ENCODE assay signal across 17 mouse cellular contexts in genomic region chr11:32895400-32895799, GRCm38 (mm10).
DNase-seq lines count a peak whose midpoint lies in the region; ATAC-seq and TF ChIP-seq lines count a peak whose summit lies in the region.
"Had no signal": no experiment of that assay in that cellular context is flagged by ENCODE, and none has a peak within 500 bp of the region (broad histone marks: within the 10 kb centered on the region; RNA-seq: fewer than 3 reads in every experiment).

No protein-coding gene starts in this region.

- no peak overlapping the region for H3K9ac ChIP-seq in forebrain, postnatal 0 days
- H3K9ac ChIP-seq in forebrain, embryonic 12.5 days = no peak overlapping the region
- no peak overlapping the region for H3K9ac ChIP-seq in kidney, postnatal 0 days (ENCODE audit: low read depth, low read length)
- H3K9ac ChIP-seq in ES-Bruce4 (ENCODE audit: low read depth, poor library complexity, severe bottlenecking) = no peak overlapping the region
- H3K9ac ChIP-seq: embryonic facial prominence, embryonic 12.5 days; hindbrain, embryonic 13.5 days; intestine, embryonic 15.5 days; neural tube, embryonic 12.5 days had no signal

- DNase-seq in forebrain, postnatal 0 days = no peak
- DNase-seq in kidney, postnatal 0 days (ENCODE audit: low spot score) = no peak
- DNase-seq in kidney, postnatal 14 days = no peak
- peak; percentile 2 for DNase-seq in 416B (ENCODE audit: low read depth)
- DNase-seq: heart, postnatal 10 days; kidney, postnatal 4 days; right cerebral cortex, postnatal 14 days; thymus, postnatal 25 days had no signal

- H3K27me3 ChIP-seq in forebrain, postnatal 0 days (ENCODE audit: insufficient read depth, low read length) = no peaks in the 10 kb centered on the region
- H3K27me3 ChIP-seq in forebrain, embryonic 12.5 days = no peaks in the 10 kb centered on the region
- H3K27me3 ChIP-seq in kidney, postnatal 0 days (ENCODE audit: insufficient read depth, low read length) = no peaks in the 10 kb centered on the region
- no peaks in the 10 kb centered on the region for H3K27me3 ChIP-seq in ES-Bruce4 (ENCODE audit: control insufficient read depth, insufficient read depth, low read length, poor library complexity, severe bottlenecking)
- H3K27me3 ChIP-seq: hindbrain, embryonic 13.5 days; intestine, embryonic 15.5 days; neural tube, embryonic 12.5 days had no signal

- ATAC-seq in forebrain, postnatal 0 days = no peak
- ATAC-seq in forebrain, embryonic 12.5 days (ENCODE audit: low FRiP score) = no peak
- no peak for ATAC-seq in kidney, postnatal 0 days (replicated peaks; ENCODE audit: low FRiP score, low read depth)
- no peak for ATAC-seq in monocyte, adult 5-6 weeks (replicated peaks; ENCODE audit: insufficient number of reproducible peaks, low FRiP score, low TSS enrichment, poor library complexity, severe bottlenecking)
- no peak for ATAC-seq in megakaryocyte progenitor cell, adult 5-6 weeks (replicated peaks; ENCODE audit: poor library complexity)
- ATAC-seq: intestine, embryonic 15.5 days had no signal

- H3K4me1 ChIP-seq in forebrain, postnatal 0 days (ENCODE audit: insufficient read depth) = no peaks in the 10 kb centered on the region
- H3K4me1 ChIP-seq in forebrain, embryonic 12.5 days = no peaks in the 10 kb centered on the region; the same call in 1 of the 2 replicates
- no peaks in the 10 kb centered on the region for H3K4me1 ChIP-seq in kidney, postnatal 0 days (replicated peaks; ENCODE audit: insufficient read depth, low read length)
- H3K4me1 ChIP-seq in ES-Bruce4 (ENCODE audit: control insufficient read depth, insufficient read depth, low read length) = no peaks in the 10 kb centered on the region
- H3K4me1 ChIP-seq: hindbrain, embryonic 13.5 days; intestine, embryonic 15.5 days; midbrain, embryonic 10.5 days; neural tube, embryonic 12.5 days had no signal

- TF ChIP-seq CTCF in forebrain, postnatal 0 days (IDR thresholded peaks at IDR 0.05; ENCODE audit: low read depth) = peak; percentile 31; the same call in 1 of the 2 replicates
- TF ChIP-seq CTCF in kidney, postnatal 0 days (IDR thresholded peaks at IDR 0.05; ENCODE audit: low read depth) = peak; percentile 54; the same call in 1 of the 2 replicates
- peak; percentile 15 for TF ChIP-seq CTCF in ES-Bruce4 (IDR thresholded peaks at IDR 0.05; ENCODE audit: low read depth, low read length)

- no peak overlapping the region for H3K27ac ChIP-seq in forebrain, postnatal 0 days (ENCODE audit: low read depth, low read length)
- H3K27ac ChIP-seq in forebrain, embryonic 12.5 days = no peak overlapping the region
- no peak overlapping the region for H3K27ac ChIP-seq in kidney, postnatal 0 days
- H3K27ac ChIP-seq in ES-Bruce4 (ENCODE audit: insufficient read depth, low read length) = no peak overlapping the region
- H3K27ac ChIP-seq: embryonic facial prominence, embryonic 12.5 days; hindbrain, embryonic 13.5 days; intestine, embryonic 15.5 days; midbrain, embryonic 10.5 days; neural tube, embryonic 12.5 days had no signal

- no peaks in the 10 kb centered on the region for H3K9me3 ChIP-seq in forebrain, postnatal 0 days (ENCODE audit: low read length)
- H3K9me3 ChIP-seq in forebrain, embryonic 12.5 days = no peaks in the 10 kb centered on the region
- no peaks in the 10 kb centered on the region for H3K9me3 ChIP-seq in kidney, postnatal 0 days (replicated peaks; ENCODE audit: low read length)
- no peaks in the 10 kb centered on the region for H3K9me3 ChIP-seq in ES-Bruce4 (replicated peaks; ENCODE audit: control insufficient read depth, insufficient read depth, low read length, poor library complexity, severe bottlenecking)
- H3K9me3 ChIP-seq: embryonic facial prominence, embryonic 12.5 days; hindbrain, embryonic 13.5 days; intestine, embryonic 15.5 days; midbrain, embryonic 10.5 days; neural tube, embryonic 12.5 days had no signal

- WGBS in forebrain, postnatal 0 days = 78% methylated on average over 3 of the region's 3 CpGs
- 85% methylated on average over 3 of the region's 3 CpGs for WGBS in forebrain, embryonic 12.5 days
- WGBS in kidney, postnatal 0 days = 74% methylated on average over 3 of the region's 3 CpGs

- H3K4me2 ChIP-seq in forebrain, postnatal 0 days (ENCODE audit: low read depth) = no peak overlapping the region
- H3K4me2 ChIP-seq in forebrain, embryonic 12.5 days = no peak overlapping the region
- no peak overlapping the region for H3K4me2 ChIP-seq in kidney, postnatal 0 days (ENCODE audit: low read length)
- H3K4me2 ChIP-seq: embryonic facial prominence, embryonic 12.5 days; hindbrain, embryonic 13.5 days; intestine, embryonic 15.5 days; neural tube, embryonic 12.5 days had no signal

- TF ChIP-seq POLR2A in ES-Bruce4 (IDR thresholded peaks at IDR 0.05; ENCODE audit: insufficient read depth, low read length) = no peak

- H3K36me3 ChIP-seq in forebrain, postnatal 0 days (ENCODE audit: insufficient read depth) = no peaks in the 10 kb centered on the region
- no peaks in the 10 kb centered on the region for H3K36me3 ChIP-seq in forebrain, embryonic 12.5 days (replicated peaks)
- no peaks in the 10 kb centered on the region for H3K36me3 ChIP-seq in kidney, postnatal 0 days (ENCODE audit: insufficient read depth, low read length)
- H3K36me3 ChIP-seq in ES-Bruce4 (ENCODE audit: control insufficient read depth, insufficient read depth, low read length, poor library complexity, severe bottlenecking) = no peaks in the 10 kb centered on the region
- H3K36me3 ChIP-seq: embryonic facial prominence, embryonic 12.5 days; hindbrain, embryonic 13.5 days; intestine, embryonic 15.5 days; midbrain, embryonic 10.5 days; neural tube, embryonic 12.5 days had no signal

- H3K4me3 ChIP-seq in forebrain, postnatal 0 days (ENCODE audit: low read depth, low read length) = no peak overlapping the region
- H3K4me3 ChIP-seq in forebrain, embryonic 12.5 days (replicated peaks) = no peak overlapping the region
- no peak overlapping the region for H3K4me3 ChIP-seq in kidney, postnatal 0 days (replicated peaks; ENCODE audit: low read depth, low read length)
- no peak overlapping the region for H3K4me3 ChIP-seq in ES-Bruce4 (ENCODE audit: low read depth, low read length)
- H3K4me3 ChIP-seq: embryonic facial prominence, embryonic 12.5 days; hindbrain, embryonic 13.5 days; intestine, embryonic 15.5 days; midbrain, embryonic 10.5 days; neural tube, embryonic 12.5 days had no signal

- no peak for TF ChIP-seq EP300 in ES-Bruce4 (IDR thresholded peaks at IDR 0.05; ENCODE audit: insufficient read depth, low read depth, low read length)
